Mouse (Mus musculus): ENCODE results near the gene Grm4. TPM values are rescaled to one million over a fixed set of nuclear protein-coding genes. Genes with fewer than 3 reads are reported as not detected.
A peak's percentile ranks its signal among the peaks of the same experiment; 100 is the strongest.

The Grm4 gene
- total RNA-seq, 2 experiments from 2014 or later = 12.2 to 16.1 TPM

- peak in 1 of 2 experiments; percentile 48 for DNase-seq (ENCODE audit: low spot score in 2 of 2)
These were observed 31.3 kb upstream of the Grm4 start for GRCm38 (mm10) chr17:27552215-27553201.

GRCm38 (mm10) chr17:27551393-27551940 is 30.3 kb upstream of the Grm4 start:
- no peak for DNase-seq (ENCODE audit: low spot score in 2 of 2)

- peak; percentile 49 to 54 for DNase-seq (ENCODE audit: low spot score in 2 of 2)
These were observed 28.0 kb upstream of the Grm4 start for GRCm38 (mm10) chr17:27549234-27549633.

- DNase-seq (ENCODE audit: low spot score in 2 of 2) = peak in 1 of 2 experiments; percentile 8
These were observed 26.2 kb upstream of the Grm4 start for GRCm38 (mm10) chr17:27547253-27547868.

- DNase-seq (ENCODE audit: low spot score in 2 of 2) = no peak
These were observed 25.4 kb upstream of the Grm4 start for GRCm38 (mm10) chr17:27546574-27547085.

- DNase-seq (ENCODE audit: low spot score in 2 of 2) = no peak
These were observed 24.8 kb upstream of the Grm4 start for GRCm38 (mm10) chr17:27545991-27546390.

GRCm38 (mm10) chr17:27544551-27544950 is 23.3 kb upstream of the Grm4 start:
- no peak for DNase-seq (ENCODE audit: low spot score in 2 of 2)

- no peak for DNase-seq (ENCODE audit: low spot score in 2 of 2)
These were observed 20.8 kb upstream of the Grm4 start for GRCm38 (mm10) chr17:27541984-27542383.

GRCm38 (mm10) chr17:27541261-27541660 is 20.1 kb upstream of the Grm4 start:
- no peak for DNase-seq (ENCODE audit: low spot score in 2 of 2)

- peak; percentile 96 for DNase-seq (ENCODE audit: low spot score in 2 of 2)
These were observed 13.5 kb upstream of the Grm4 start for GRCm38 (mm10) chr17:27534718-27535117.

GRCm38 (mm10) chr17:27533354-27533753 is 12.2 kb upstream of the Grm4 start:
- DNase-seq (ENCODE audit: low spot score in 2 of 2) = no peak

GRCm38 (mm10) chr17:27532095-27532494 is 10.9 kb upstream of the Grm4 start:
- no peak for DNase-seq (ENCODE audit: low spot score in 2 of 2)

- no peak for DNase-seq (ENCODE audit: low spot score in 2 of 2)
These were observed 7.6 kb upstream of the Grm4 start for GRCm38 (mm10) chr17:27528767-27529166.

GRCm38 (mm10) chr17:27528030-27528429 is 6.8 kb upstream of the Grm4 start:
- DNase-seq (ENCODE audit: low spot score in 2 of 2) = no peak

GRCm38 (mm10) chr17:27527188-27527587 is 6.0 kb upstream of the Grm4 start:
- DNase-seq (ENCODE audit: low spot score in 2 of 2) = no peak

- DNase-seq (ENCODE audit: low spot score in 2 of 2) = no peak
These were observed 1.9 kb upstream of the Grm4 start for GRCm38 (mm10) chr17:27523121-27523520.

- DNase-seq (ENCODE audit: low spot score in 2 of 2) = peak; percentile 58 to 76
These were observed 646 bp downstream of the Grm4 start for GRCm38 (mm10) chr17:27520557-27520956.

- DNase-seq (ENCODE audit: low spot score in 2 of 2) = no peak
These were observed 2.3 kb downstream of the Grm4 start for GRCm38 (mm10) chr17:27518700-27519595.

- no peak for DNase-seq (ENCODE audit: low spot score in 2 of 2)
These were observed 2.9 kb downstream of the Grm4 start for GRCm38 (mm10) chr17:27518296-27518695.

GRCm38 (mm10) chr17:27513916-27514762 is 7.1 kb downstream of the Grm4 start:
- no peak for DNase-seq (ENCODE audit: low spot score in 2 of 2)

Data from layer of hippocampus, postnatal 10 days (tissue).